Mouse (Mus musculus) adrenal gland (tissue): ENCODE results near the gene Asphd2.

Source experiments
- intact Hi-C: fragments of 180-260 bp; cut with DNase I; formaldehyde crosslinking; loops from one replicate; pipeline ENCODE4 v1.15.1; 2025

The Asphd2 gene

GRCm38 (mm10) chr5:112356322-112356721, 38.3 kb downstream of the Asphd2 start:
- intact Hi-C loops = no loop called here

GRCm38 (mm10) chr5:112355910-112356309, 38.8 kb downstream of the Asphd2 start, which contains the start of gene Gm6583:
TSS of gene Gm6583 (minus strand) at chr5:112356033.
- intact Hi-C loops = no loop called here

GRCm38 (mm10) chr5:112355493-112355892, 39.2 kb downstream of the Asphd2 start:
- intact Hi-C loops = no loop called here

- intact Hi-C loops = no loop called here
Observed at GRCm38 (mm10) chr5:112349169-112349568, 45.5 kb downstream of the Asphd2 start.

GRCm38 (mm10) chr5:112346211-112346965, 48.3 kb downstream of the Asphd2 start:
- intact Hi-C loops = no loop called here

- intact Hi-C loops = no loop called here
Observed at GRCm38 (mm10) chr5:112344092-112344960, 50.3 kb downstream of the Asphd2 start.

GRCm38 (mm10) chr5:112343205-112343595, 51.5 kb downstream of the Asphd2 start:
- intact Hi-C loops = no loop called here

- intact Hi-C loops = no loop called here
Observed at GRCm38 (mm10) chr5:112342463-112343204, 52.0 kb downstream of the Asphd2 start, which contains the start of the genes Srrd and Hps4. TSS of gene Srrd (minus strand) at chr5:112343040. TSS of gene Hps4 (plus strand) at chr5:112343083.

- intact Hi-C loops = loop anchor here (5.0 kb wide), 1 partner anchor 88 kb away; no protein-coding TSS in a partner anchor
Observed at GRCm38 (mm10) chr5:112339215-112339614, 55.5 kb downstream of the Asphd2 start.

- intact Hi-C loops = loop anchor here (5.0 kb wide), 1 partner anchor 90 kb away; no protein-coding TSS in a partner anchor
Observed at GRCm38 (mm10) chr5:112337004-112337403, 57.7 kb downstream of the Asphd2 start.

GRCm38 (mm10) chr5:112335473-112335872, 59.2 kb downstream of the Asphd2 start:
- intact Hi-C loops = loop anchor here (1.0 to 5.0 kb wide), 2 partner anchors 92 to 95 kb away; no protein-coding TSS in a partner anchor
